Mouse (Mus musculus) lung, postnatal 0 days (tissue): ENCODE results near the gene Atf6. TPM values are rescaled to one million over a fixed set of nuclear protein-coding genes. Genes with fewer than 3 reads are reported as not detected.

Experiments
- ATAC-seq: fragments of 200-750 bp; cut with Nextera tagmentation; 2 replicates; pipeline ENCODE4 v1.8.0; 2017; ENCODE audit warnings: moderate library complexity
- DNase-seq: peaks from one replicate; pipeline ENCODE4 v3.0.0-alpha.2; 2016; ENCODE audit warnings: low spot score
- H3K27ac ChIP-seq: fragments of 300-500 bp; sonication (generic); 2 replicates; pipeline ENCODE4 v1.5.1; 2014; ENCODE audit warnings: antibody characterized with exemption, mild to moderate bottlenecking, low read length, mixed read lengths
- H3K27me3 ChIP-seq: fragments of 300-500 bp; sonication (generic); replicated peaks from 2 replicates; pipeline ENCODE4 v1.6.1; 2014; ENCODE audit warnings: low read length, mixed read lengths; ENCODE audit not compliant: insufficient read depth
- H3K36me3 ChIP-seq: fragments of 300-500 bp; sonication (generic); 2 replicates; pipeline ENCODE4 v1.6.1; 2014; ENCODE audit warnings: low read length, mixed read lengths; ENCODE audit not compliant: insufficient read depth
- H3K4me1 ChIP-seq: fragments of 300-500 bp; sonication (generic); 2 replicates; pipeline ENCODE4 v1.6.1; 2014; ENCODE audit warnings: antibody characterized with exemption, low read depth, low read length, mixed read lengths; ENCODE audit not compliant: insufficient read depth
- H3K4me2 ChIP-seq: fragments of 300-500 bp; sonication (generic); replicated peaks from 2 replicates; pipeline ENCODE4 v1.6.1; 2014; ENCODE audit warnings: low read depth, mild to moderate bottlenecking, low read length, moderate library complexity, mixed read lengths
- H3K4me3 ChIP-seq: fragments of 300-500 bp; sonication (generic); 2 replicates; pipeline ENCODE4 v1.5.1; 2014; ENCODE audit warnings: low read depth, low read length
- H3K9ac ChIP-seq: fragments of 300-500 bp; sonication (generic); replicated peaks from 2 replicates; pipeline ENCODE4 v1.6.1; 2014; ENCODE audit warnings: low read depth, mild to moderate bottlenecking
- H3K9me3 ChIP-seq: fragments of 300-500 bp; sonication (generic); 2 replicates; pipeline ENCODE4 v1.6.1; 2016; ENCODE audit warnings: low read length, mixed read lengths
- CTCF ChIP-seq: IDR thresholded peaks from 2 replicates; pipeline ENCODE4 v1.5.1; 2016; ENCODE audit warnings: antibody characterized with exemption, mild to moderate bottlenecking
- EP300 ChIP-seq: IDR thresholded peaks from 2 replicates; pipeline ENCODE4 v1.6.1; 2016; ENCODE audit warnings: antibody characterized with exemption, mild to moderate bottlenecking, control low read depth
- WGBS: fragments of 180-500 bp; shearing (Covaris S2); extraction: QIAGEN DNeasy Blood & Tissue Kit; methylation state at CpG from one replicate; pipeline ENCODE4 v1.1.7; 2014; 5-methylcytosine and 5-hydroxymethylcytosine counted together
- polyA plus RNA-seq: library from polyadenylated mRNA; unstranded; fragments of >200 nt; fragmentation: Nextera tagmentation; extraction: Ambion mirVana; gene quantifications from 2 replicates; pipeline ENCODE4 v1.2.1, GENCODE M21; 2015

The Atf6 gene
- polyA plus RNA-seq, 1 experiment from 2014 or later, result 11.0 TPM

- WGBS, result 85% methylated on average over 3 of the region's 3 CpGs
- no peak for ATAC-seq
- TF ChIP-seq CTCF (no peak), EP300 (no peak)
Observed at GRCm38 (mm10) chr1:170709969-170710368, 157.6 kb downstream of the Atf6 start.

GRCm38 (mm10) chr1:170709481-170709880 lies 158.1 kb downstream of the Atf6 start:
- no peak overlapping the region for H3K4me3 ChIP-seq
- ATAC-seq (peak; percentile 60), DNase-seq (peak; percentile 38)
- H3K27me3 ChIP-seq, result no peaks in the 10 kb centered on the region
- TF ChIP-seq CTCF, result no peak
- no peak for TF ChIP-seq EP300
- H3K4me2 ChIP-seq, result no peak overlapping the region
- H3K27ac ChIP-seq, result no peak overlapping the region
- H3K9me3 ChIP-seq, result no peaks in the 10 kb centered on the region
- H3K4me1 ChIP-seq, result no peaks in the 10 kb centered on the region
- H3K9ac ChIP-seq, result no peak overlapping the region
- H3K36me3 ChIP-seq, result peaks cover 7% of the 10 kb centered on the region; the same call in 1 of the 2 replicates
- 78% methylated on average over 8 of the region's 8 CpGs for WGBS

More at GRCm38 (mm10) chr1:170709969-170710368, 157.6 kb downstream of the Atf6 start:
- no peak overlapping the region for H3K27ac ChIP-seq
- no peak overlapping the region for H3K4me3 ChIP-seq
- no peaks in the 10 kb centered on the region for H3K27me3 ChIP-seq
- H3K4me1 ChIP-seq, result no peaks in the 10 kb centered on the region
- H3K4me2 ChIP-seq, result no peak overlapping the region
- no peak overlapping the region for H3K9ac ChIP-seq
- DNase-seq, result no peak
- no peaks in the 10 kb centered on the region for H3K9me3 ChIP-seq
- peaks cover 7% of the 10 kb centered on the region; the same call in 1 of the 2 replicates for H3K36me3 ChIP-seq

DNA sequence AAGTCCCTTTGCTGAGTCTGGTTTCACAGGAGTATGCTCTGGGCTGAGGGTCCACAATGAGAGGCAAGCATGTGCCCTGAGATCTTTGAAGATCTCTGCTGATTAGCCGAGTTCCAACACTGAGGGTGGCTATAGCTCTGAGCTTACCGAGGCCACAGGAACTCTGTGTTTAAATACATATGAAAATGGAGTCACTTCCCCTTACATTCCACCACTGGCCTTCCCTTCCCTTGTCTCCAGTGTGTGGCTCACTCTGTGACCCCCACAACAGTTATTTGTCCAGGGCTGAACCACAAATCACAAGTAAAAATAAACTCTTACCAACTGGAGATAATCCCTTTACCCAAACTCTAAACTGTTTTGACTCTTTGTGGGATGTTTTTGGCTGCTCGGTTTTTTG lies 158.5 kb downstream of the Atf6 start:
- Histone ChIP-seq H3K9me3 (no peaks in the 10 kb centered on the region), H3K4me2 (no peak overlapping the region), H3K4me1 (no peaks in the 10 kb centered on the region), H3K9ac (no peak overlapping the region), H3K27me3 (no peaks in the 10 kb centered on the region), H3K27ac (no peak overlapping the region), H3K4me3 (no peak overlapping the region), H3K36me3 (peaks cover 7% of the 10 kb centered on the region; the same call in 1 of the 2 replicates)
- TF ChIP-seq EP300 (no peak), CTCF (no peak)
- DNase-seq (no peak), ATAC-seq (no peak)
- WGBS, result 66% methylated on average over 3 of the region's 3 CpGs

DNA sequence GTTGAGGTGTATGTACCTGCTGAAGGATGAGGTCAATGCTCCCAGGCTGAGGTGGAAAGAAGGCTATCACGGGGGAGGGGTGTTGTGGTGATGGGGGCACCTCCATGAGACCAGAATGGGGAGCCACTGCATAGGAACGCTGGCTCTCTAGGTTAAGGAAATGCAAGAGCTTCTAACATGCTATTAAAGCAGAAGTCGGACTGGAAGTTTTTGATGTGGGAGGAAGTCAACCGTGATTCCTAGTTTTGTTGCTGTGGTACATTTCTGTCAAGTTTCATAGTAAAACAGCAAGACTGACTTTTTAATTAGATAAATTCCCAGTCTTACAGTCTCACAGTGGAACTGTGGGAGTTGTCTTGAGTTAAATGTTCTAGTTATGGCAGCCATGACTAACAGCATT lies 161.5 kb downstream of the Atf6 start:
- H3K9ac ChIP-seq, result no peak overlapping the region
- peaks cover 7% of the 10 kb centered on the region; the same call in 1 of the 2 replicates for H3K36me3 ChIP-seq
- no peak overlapping the region for H3K4me3 ChIP-seq
- H3K4me1 ChIP-seq, result no peaks in the 10 kb centered on the region
- H3K9me3 ChIP-seq, result no peaks in the 10 kb centered on the region
- ATAC-seq (no peak), DNase-seq (no peak)
- H3K27ac ChIP-seq, result no peak overlapping the region
- TF ChIP-seq CTCF, result no peak
- TF ChIP-seq EP300, result no peak
- H3K27me3 ChIP-seq, result no peaks in the 10 kb centered on the region
- 92% methylated on average over 4 of the region's 4 CpGs for WGBS
- H3K4me2 ChIP-seq, result no peak overlapping the region

DNA sequence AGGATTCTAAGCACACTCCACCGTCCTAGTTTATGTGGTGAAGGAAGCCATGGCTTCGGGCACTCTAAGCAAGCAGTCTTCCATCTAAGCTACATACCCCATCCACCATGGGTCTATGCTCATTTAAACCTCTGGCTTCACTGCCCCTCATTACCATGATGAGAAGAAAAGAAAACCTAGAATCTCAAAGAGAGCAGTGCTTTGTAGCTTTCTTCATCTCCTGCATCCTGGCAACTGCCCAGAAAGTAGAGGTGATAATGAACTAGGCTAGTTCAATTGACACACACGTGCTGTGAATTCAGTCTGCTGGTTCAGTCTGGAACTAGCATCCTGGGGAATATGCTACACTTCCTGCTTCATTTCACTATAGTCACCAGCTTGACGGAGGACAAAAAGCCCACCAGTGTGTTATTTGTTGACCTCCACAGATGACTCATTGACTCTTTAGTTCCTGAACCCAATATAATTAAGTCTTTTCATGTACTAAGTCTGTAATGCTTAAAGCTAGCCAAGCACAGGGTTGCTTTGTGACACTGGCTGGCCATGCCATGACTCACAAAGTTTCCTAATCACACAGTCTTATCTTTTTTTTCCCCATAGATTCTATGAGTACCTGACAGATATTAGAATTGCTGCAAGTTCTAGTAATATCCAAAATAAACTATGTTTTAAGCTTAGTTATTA lies 162.5 kb downstream of the Atf6 start:
- Histone ChIP-seq H3K36me3 (peaks cover 7% of the 10 kb centered on the region; the same call in 1 of the 2 replicates), H3K27ac (no peak overlapping the region), H3K9me3 (no peaks in the 10 kb centered on the region), H3K4me2 (no peak overlapping the region), H3K9ac (no peak overlapping the region), H3K27me3 (no peaks in the 10 kb centered on the region), H3K4me3 (no peak overlapping the region), H3K4me1 (no peaks in the 10 kb centered on the region)
- DNase-seq, result no peak
- ATAC-seq, result no peak
- WGBS, result 62% methylated on average over 4 of the region's 4 CpGs
- no peak for TF ChIP-seq EP300
- TF ChIP-seq CTCF, result no peak

DNA sequence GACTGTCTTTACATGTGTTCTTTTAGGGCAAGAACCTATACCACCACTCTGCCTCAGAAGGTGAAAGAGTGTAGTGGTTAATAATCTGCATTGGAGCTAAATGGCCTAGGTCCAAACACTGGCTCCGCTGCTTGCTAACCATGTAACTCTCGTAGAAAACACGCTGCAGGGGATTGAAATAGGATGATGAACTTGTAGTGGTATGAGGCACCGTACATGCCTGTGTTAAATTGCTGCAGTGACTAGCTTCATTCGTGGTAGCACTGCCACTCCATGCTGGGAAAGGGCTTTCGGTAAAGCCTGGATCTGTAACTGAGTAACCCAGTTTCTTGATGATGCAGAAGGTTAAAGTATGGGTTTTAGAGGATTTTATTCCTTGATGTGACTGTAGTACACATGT lies 163.5 kb downstream of the Atf6 start:
- Histone ChIP-seq H3K27ac (no peak overlapping the region), H3K4me3 (no peak overlapping the region), H3K9ac (no peak overlapping the region), H3K36me3 (peaks cover under 1% of the 10 kb centered on the region; the same call in 1 of the 2 replicates), H3K4me2 (no peak overlapping the region), H3K9me3 (no peaks in the 10 kb centered on the region), H3K4me1 (no peaks in the 10 kb centered on the region), H3K27me3 (no peaks in the 10 kb centered on the region)
- no peak for TF ChIP-seq EP300
- TF ChIP-seq CTCF, result no peak
- WGBS, result 90% methylated on average over 6 of the region's 6 CpGs
- DNase-seq (no peak), ATAC-seq (no peak)
